Mouse (Mus musculus) MEL (cell line): ENCODE data around the gene Ptprr. TPM values are rescaled to one million over a fixed set of nuclear protein-coding genes. Genes with fewer than 3 reads are reported as not detected.

Experiments
- DNase-seq: peaks from one replicate; pipeline ENCODE4 v3.0.0; 2011; ENCODE audit warnings: low read depth, low spot score
- H3K27ac ChIP-seq: 2 replicates; pipeline ENCODE4 v1.5.1; 2012; ENCODE audit warnings: low read depth, mild to moderate bottlenecking, control low read depth, low read length, moderate library complexity; ENCODE audit not compliant: control insufficient read depth
- H3K27me3 ChIP-seq, 2 experiments: fragments of 150-350 bp in 1 of 2; sonication (generic) in 1 of 2; 2 replicates each; pipeline ENCODE4 v1.6.1; 2012; ENCODE audit warnings: low read length in 2 of 2, mild to moderate bottlenecking in 2 of 2, improper control_type of control experiment in 1 of 2, moderate library complexity in 1 of 2; ENCODE audit not compliant: insufficient read depth in 2 of 2, control insufficient read depth in 1 of 2
- H3K36me3 ChIP-seq, 2 experiments: 2 replicates each; pipeline ENCODE4 v1.6.1; 2012 to 2014; ENCODE audit warnings: low read length in 2 of 2, improper control_type of control experiment in 1 of 2, inconsistent platforms in 1 of 2, mild to moderate bottlenecking in 1 of 2; ENCODE audit not compliant: insufficient read depth in 2 of 2, control insufficient read depth in 1 of 2
- H3K4me1 ChIP-seq, 2 experiments: fragments of 150-350 bp in 1 of 2; sonication (generic) in 1 of 2; 2 replicates each; pipeline ENCODE4 v1.6.1; 2012; ENCODE audit warnings: low read length in 2 of 2, improper control_type of control experiment in 1 of 2, mild to moderate bottlenecking in 1 of 2; ENCODE audit not compliant: insufficient read depth in 2 of 2, control insufficient read depth in 1 of 2
- H3K4me3 ChIP-seq, 2 experiments: fragments of 150-350 bp in 1 of 2; sonication (generic) in 1 of 2; 2 replicates each; pipeline ENCODE4 v1.5.1; 2012; ENCODE audit warnings: low read depth in 2 of 2, low read length in 2 of 2, mild to moderate bottlenecking in 2 of 2, moderate library complexity in 2 of 2, control low read depth in 1 of 2, improper control_type of control experiment in 1 of 2; ENCODE audit not compliant: control insufficient read depth in 1 of 2, insufficient read depth in 1 of 2
- H3K79me2 ChIP-seq: 2 replicates; pipeline ENCODE4 v1.6.1; 2012; ENCODE audit warnings: mild to moderate bottlenecking, low read length, moderate library complexity; ENCODE audit not compliant: control insufficient read depth, poor library complexity, insufficient read depth
- H3K9ac ChIP-seq: 2 replicates; pipeline ENCODE4 v1.6.1; 2012; ENCODE audit warnings: low read depth, mild to moderate bottlenecking, control low read depth, low read length, moderate library complexity; ENCODE audit not compliant: control insufficient read depth, poor library complexity, severe bottlenecking
- H3K9me3 ChIP-seq: fragments of 150-350 bp; sonication (generic); replicated peaks from 2 replicates; pipeline ENCODE4 v1.6.1; 2012; ENCODE audit warnings: mild to moderate bottlenecking, low read length, improper control_type of control experiment, moderate library complexity; ENCODE audit not compliant: insufficient read depth
- BHLHE40 ChIP-seq: IDR thresholded peaks from 2 replicates; pipeline ENCODE4 v1.6.1; 2012; ENCODE audit warnings: low read depth, mild to moderate bottlenecking, inconsistent platforms, low read length, improper control_type of control experiment, borderline replicate concordance
- CTCF ChIP-seq, 3 experiments: IDR thresholded peaks in 2 of 3; conservative IDR thresholded peaks in 1 of 3; 2 replicates each; pipeline ENCODE4 v1.5.1; 2011 to 2012; ENCODE audit warnings: low read length in 3 of 3, low read depth in 2 of 3, mild to moderate bottlenecking in 2 of 3, improper control_type of control experiment in 1 of 3, inconsistent platforms in 1 of 3, mixed read lengths in 1 of 3, moderate library complexity in 1 of 3; ENCODE audit not compliant: control insufficient read depth in 1 of 3, insufficient read depth in 1 of 3, poor library complexity in 1 of 3, severe bottlenecking in 1 of 3
- EP300 ChIP-seq, 2 experiments: IDR thresholded peaks; 2 replicates each; pipeline ENCODE4 v1.6.1; 2011; ENCODE audit warnings: improper control_type of control experiment in 2 of 2, low read length in 2 of 2, low read depth in 1 of 2, mild to moderate bottlenecking in 1 of 2
- GATA1 ChIP-seq: IDR thresholded peaks from 2 replicates; pipeline ENCODE4 v1.6.1; 2011; ENCODE audit warnings: low read depth, low read length, improper control_type of control experiment
- HCFC1 ChIP-seq: IDR thresholded peaks from 2 replicates; pipeline ENCODE4 v1.6.1; 2012; ENCODE audit warnings: low read depth, mild to moderate bottlenecking, inconsistent platforms, low read length, improper control_type of control experiment, moderate library complexity
- JUND ChIP-seq: IDR thresholded peaks from 2 replicates; pipeline ENCODE4 v1.6.1; 2011; ENCODE audit warnings: low read depth, mild to moderate bottlenecking, improper control_type of control experiment, low read length
- MAZ ChIP-seq: IDR thresholded peaks from 2 replicates; pipeline ENCODE4 v1.6.1; 2012; ENCODE audit warnings: low read depth, mild to moderate bottlenecking, inconsistent platforms, low read length, improper control_type of control experiment
- MEF2A ChIP-seq: IDR thresholded peaks from 2 replicates; pipeline ENCODE4 v1.6.1; 2014; ENCODE audit warnings: low read depth, mild to moderate bottlenecking, inconsistent platforms, low read length, improper control_type of control experiment; ENCODE audit not compliant: poor library complexity, insufficient replicate concordance, severe bottlenecking; ENCODE audit errors: extremely low read depth
- NRF1 ChIP-seq: IDR thresholded peaks from 2 replicates; pipeline ENCODE4 v1.6.1; 2014; ENCODE audit warnings: low read depth, mild to moderate bottlenecking, inconsistent platforms, low read length, improper control_type of control experiment, moderate library complexity; ENCODE audit not compliant: poor library complexity, insufficient read depth, severe bottlenecking
- POLR2A ChIP-seq, 2 experiments: IDR thresholded peaks; 2 replicates each; pipeline ENCODE4 v1.6.1; 2011 to 2012; ENCODE audit warnings: low read length in 2 of 2, mild to moderate bottlenecking in 2 of 2, control low read depth in 1 of 2, improper control_type of control experiment in 1 of 2, low read depth in 1 of 2, moderate library complexity in 1 of 2; ENCODE audit not compliant: control insufficient read depth in 1 of 2, insufficient read depth in 1 of 2, poor library complexity in 1 of 2
- RCOR1 ChIP-seq: IDR thresholded peaks from 2 replicates; pipeline ENCODE4 v1.6.1; 2012; ENCODE audit warnings: low read depth, mild to moderate bottlenecking, inconsistent platforms, low read length, improper control_type of control experiment
- SIN3A ChIP-seq: IDR thresholded peaks from 2 replicates; pipeline ENCODE4 v1.6.1; 2012; ENCODE audit warnings: low read length, improper control_type of control experiment, inconsistent platforms
- SMC3 ChIP-seq: IDR thresholded peaks from 2 replicates; pipeline ENCODE4 v1.6.1; 2011; ENCODE audit warnings: low read depth, low read length, improper control_type of control experiment
- TAL1 ChIP-seq: IDR thresholded peaks from 2 replicates; pipeline ENCODE4 v1.6.1; 2012; ENCODE audit warnings: mild to moderate bottlenecking, inconsistent platforms, low read length, moderate library complexity, mixed read lengths
- TBP ChIP-seq: IDR thresholded peaks from 2 replicates; pipeline ENCODE4 v1.8.0; 2011; ENCODE audit warnings: low read depth, low read length, improper control_type of control experiment
- USF1 ChIP-seq: IDR thresholded peaks from 2 replicates; pipeline ENCODE4 v1.6.1; 2014; ENCODE audit warnings: low read depth, mild to moderate bottlenecking, inconsistent platforms, low read length, improper control_type of control experiment, moderate library complexity
- USF2 ChIP-seq, 2 experiments: IDR thresholded peaks; 2 replicates each; pipeline ENCODE4 v1.6.1; 2011 to 2012; ENCODE audit warnings: improper control_type of control experiment in 2 of 2, low read length in 2 of 2, borderline replicate concordance in 1 of 2, inconsistent platforms in 1 of 2, low read depth in 1 of 2, mild to moderate bottlenecking in 1 of 2; ENCODE audit not compliant: insufficient read depth in 1 of 2
- ZC3H11A ChIP-seq: IDR thresholded peaks from 2 replicates; pipeline ENCODE4 v1.6.1; 2012; ENCODE audit warnings: low read depth, mild to moderate bottlenecking, inconsistent platforms, low read length, improper control_type of control experiment
- ZKSCAN1 ChIP-seq: IDR thresholded peaks from 2 replicates; pipeline ENCODE4 v1.6.1; 2012; ENCODE audit warnings: low read depth, mild to moderate bottlenecking, inconsistent platforms, low read length, improper control_type of control experiment, moderate library complexity
- ZNF384 ChIP-seq: IDR thresholded peaks from 2 replicates; pipeline ENCODE4 v1.6.1; 2012; ENCODE audit warnings: low read depth, mild to moderate bottlenecking, inconsistent platforms, low read length, improper control_type of control experiment
- polyA plus RNA-seq, 2 experiments: library from polyadenylated mRNA; stranded (reverse) in 1 of 2; unstranded in 1 of 2; fragments of >175 nt in 1 of 2; fragments of >200 nt in 1 of 2; gene quantifications; 2 replicates each; pipeline versions ENCODE4 v1.2.1 to v1.2.4; 2012; ENCODE audit warnings: low replicate concordance in 2 of 2, low read depth in 1 of 2; ENCODE audit not compliant: insufficient read length in 2 of 2, insufficient read depth in 1 of 2, missing spikeins in 1 of 2
- total RNA-seq: library from RNA; depleted of rRNA; stranded (reverse); fragments of 300-350 nt; gene quantifications from 2 replicates; pipeline ENCODE4 v1.2.3, GENCODE M21; 2012

The Ptprr gene
- total and polyA plus RNA-seq, 3 experiments: not detected

DNA sequence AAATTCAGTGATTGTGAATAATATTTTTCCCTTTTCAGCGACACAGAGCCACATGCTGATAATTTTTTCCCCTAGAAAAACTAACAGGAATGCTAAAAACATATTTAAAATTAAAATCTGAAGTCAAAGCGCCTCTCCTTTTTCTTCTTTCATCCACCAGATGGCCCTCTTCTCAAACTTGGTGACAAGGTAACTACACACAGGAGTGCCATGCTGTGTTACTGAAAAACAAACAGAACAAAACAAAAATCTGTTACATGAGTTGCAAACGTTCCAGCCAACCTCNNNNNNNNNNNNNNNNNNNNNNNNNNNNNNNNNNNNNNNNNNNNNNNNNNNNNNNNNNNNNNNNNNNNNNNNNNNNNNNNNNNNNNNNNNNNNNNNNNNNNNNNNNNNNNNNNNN lies 66.0 kb downstream of the Ptprr start:
- Histone ChIP-seq H3K36me3 (no peaks in the 10 kb centered on the region), H3K9ac (no peak overlapping the region), H3K4me1 (no peaks in the 10 kb centered on the region), H3K27me3 (no peaks in the 10 kb centered on the region), H3K79me2 (no peaks in the 10 kb centered on the region), H3K9me3 (no peaks in the 10 kb centered on the region), H3K27ac (no peak overlapping the region), H3K4me3 (no peak overlapping the region)
- TF ChIP-seq ZC3H11A: no peak
- no peak for TF ChIP-seq MAZ
- no peak for TF ChIP-seq RCOR1
- DNase-seq: no peak

DNA sequence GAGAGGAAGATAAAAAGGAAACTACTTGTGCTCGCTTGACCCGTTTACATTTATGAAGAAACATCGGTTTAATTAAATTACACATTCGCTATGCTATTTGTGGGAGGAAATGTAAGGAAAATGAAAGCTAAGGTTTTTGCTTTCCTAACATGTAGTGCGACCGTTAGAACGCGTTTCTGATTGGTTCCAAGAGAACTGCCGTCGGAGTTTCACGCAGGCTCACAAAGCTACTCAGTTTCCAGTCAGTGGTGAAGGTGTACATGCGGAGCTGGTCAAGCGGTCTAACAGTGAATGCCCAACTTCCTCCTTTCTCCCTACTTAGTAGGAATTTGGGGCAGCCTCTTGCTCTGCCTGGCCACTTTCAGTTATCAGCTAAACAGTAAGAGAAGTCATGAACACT lies 78.5 kb downstream of the Ptprr start:
- Histone ChIP-seq H3K4me1 (no peaks in the 10 kb centered on the region), H3K4me3 (no peak overlapping the region), H3K79me2 (no peaks in the 10 kb centered on the region), H3K27ac (no peak overlapping the region), H3K36me3 (no peaks in the 10 kb centered on the region), H3K27me3 (no peaks in the 10 kb centered on the region), H3K9ac (no peak overlapping the region), H3K9me3 (no peaks in the 10 kb centered on the region)
- no peak for DNase-seq
- TF ChIP-seq TBP (no peak), NRF1 (no peak), USF1 (no peak), MAZ (no peak), TAL1 (no peak), MEF2A (no peak), GATA1 (no peak), BHLHE40 (no peak), SIN3A (no peak), HCFC1 (no peak), ZNF384 (no peak), SMC3 (no peak), USF2 (IDR thresholded peaks at IDR 0.05; ENCODE audit: borderline replicate concordance in 1 of 2, insufficient read depth in 1 of 2, low read depth in 1 of 2, low read length in 2 of 2) (no peak), CTCF (IDR thresholded peaks at IDR 0.05 in 2 of 3, conservative IDR thresholded peaks at IDR 0.05 in 1 of 3; ENCODE audit: control insufficient read depth in 1 of 3, insufficient read depth in 1 of 3, low read depth in 2 of 3, low read length in 3 of 3, poor library complexity in 1 of 3, severe bottlenecking in 1 of 3) (no peak), JUND (no peak), EP300 (IDR thresholded peaks at IDR 0.05; ENCODE audit: low read depth in 1 of 2, low read length in 2 of 2) (no peak), POLR2A (IDR thresholded peaks at IDR 0.05; ENCODE audit: control insufficient read depth in 1 of 2, insufficient read depth in 1 of 2, low read depth in 1 of 2, low read length in 2 of 2, poor library complexity in 1 of 2) (no peak), ZKSCAN1 (no peak)
